Mouse (Mus musculus) stomach, embryonic 16.5 days (tissue): ENCODE measurements around the gene Aup1. TPM values are rescaled to one million over a fixed set of nuclear protein-coding genes. Genes with fewer than 3 reads are reported as not detected.
A peak's percentile ranks its signal among the peaks of the same experiment; 100 is the strongest.

ENCODE experiments used
- ATAC-seq: fragments of 200-750 bp; cut with Nextera tagmentation; 2 replicates; pipeline ENCODE4 v1.8.0; 2017; ENCODE audit warnings: moderate number of reproducible peaks, moderate TSS enrichment; ENCODE audit not compliant: insufficient read depth, low FRiP score
- H3K27ac ChIP-seq: fragments of 300-500 bp; sonication (generic); 2 replicates; pipeline ENCODE4 v1.5.1; 2014; ENCODE audit warnings: low read length
- H3K27me3 ChIP-seq: fragments of 300-500 bp; sonication (generic); 2 replicates; pipeline ENCODE4 v1.6.1; 2014; ENCODE audit warnings: low read length, control low read depth, mixed read lengths; ENCODE audit not compliant: control insufficient read depth, insufficient read depth
- H3K36me3 ChIP-seq: fragments of 300-500 bp; sonication (generic); 2 replicates; pipeline ENCODE4 v1.6.1; 2014; ENCODE audit warnings: low read length; ENCODE audit not compliant: control insufficient read depth, insufficient read depth
- H3K4me1 ChIP-seq: fragments of 300-500 bp; sonication (generic); 2 replicates; pipeline ENCODE4 v1.6.1; 2014; ENCODE audit warnings: low read length, control low read depth, mixed read lengths; ENCODE audit not compliant: control insufficient read depth, insufficient read depth
- H3K4me2 ChIP-seq: fragments of 300-500 bp; sonication (generic); 2 replicates; pipeline ENCODE4 v1.6.1; 2014; ENCODE audit warnings: low read depth, low read length, mixed read lengths
- H3K4me3 ChIP-seq: fragments of 300-500 bp; sonication (generic); replicated peaks from 2 replicates; pipeline ENCODE4 v1.5.1; 2014; ENCODE audit warnings: mild to moderate bottlenecking, low read length
- H3K9ac ChIP-seq: fragments of 300-500 bp; sonication (generic); 2 replicates; pipeline ENCODE4 v1.6.1; 2014; ENCODE audit warnings: low read length
- H3K9me3 ChIP-seq: fragments of 300-500 bp; sonication (generic); replicated peaks from 2 replicates; pipeline ENCODE4 v1.6.1; 2016; ENCODE audit warnings: low read length, control low read depth; ENCODE audit not compliant: control insufficient read depth
- WGBS: fragments of 180-500 bp; shearing (Covaris S2); extraction: QIAGEN DNeasy Blood & Tissue Kit; methylation state at CpG from one replicate; pipeline ENCODE4 v1.1.7; 2014; 5-methylcytosine and 5-hydroxymethylcytosine counted together
- microRNA counts: library from miRNA; unstranded; fragments of <30 nt; microRNA quantifications from one replicate; lab custom pipeline; 2016
- microRNA-seq: library from miRNA; unstranded; fragments of <30 nt; microRNA quantifications from one replicate; pipeline ENCODE4, GENCODE M21; 2016
- polyA plus RNA-seq: library from polyadenylated mRNA; unstranded; fragments of >200 nt; fragmentation: Nextera tagmentation; extraction: Ambion mirVana; gene quantifications from 2 replicates; pipeline ENCODE4 v1.2.1, GENCODE M21; 2015

The Aup1 gene
- polyA plus RNA-seq, 1 experiment from 2014 or later, result 228 TPM

DNA sequence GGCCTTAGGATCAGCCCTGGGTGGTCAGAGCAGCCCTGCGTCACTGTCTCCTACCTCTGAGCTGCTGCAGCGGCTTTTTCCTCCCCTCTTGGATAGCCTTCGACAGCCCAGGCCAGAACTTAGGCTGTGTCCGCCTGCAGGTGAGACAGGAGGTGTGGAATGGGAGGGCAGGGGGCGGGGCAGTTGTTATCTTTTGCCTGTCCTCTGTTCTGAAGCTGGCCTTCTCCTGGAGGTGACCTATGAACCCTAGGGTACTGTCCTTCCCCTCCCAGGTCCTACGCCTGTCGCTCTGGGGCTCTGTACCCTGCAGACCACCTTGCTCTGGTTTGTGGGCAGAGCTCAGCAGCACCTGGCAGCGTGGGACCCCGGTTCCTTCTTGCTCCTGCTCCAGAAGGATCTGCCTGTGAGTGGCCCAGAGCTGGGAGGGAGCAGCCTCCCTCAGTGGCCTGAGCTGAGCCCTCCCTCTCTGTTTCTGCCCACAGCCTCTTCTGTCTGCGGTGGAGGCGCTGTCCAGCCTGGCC, 48.9 kb downstream of the Aup1 start:
- peak overlapping the region; percentile 75 for H3K9ac ChIP-seq
- H3K9me3 ChIP-seq, result no peaks in the 10 kb centered on the region
- no peak for ATAC-seq
- H3K27me3 ChIP-seq, result no peaks in the 10 kb centered on the region
- peak overlapping the region; percentile 98; the same call in 1 of the 2 replicates for H3K4me2 ChIP-seq
- H3K4me1 ChIP-seq, result peaks cover 21% of the 10 kb centered on the region
- H3K4me3 ChIP-seq, result no peak overlapping the region
- WGBS, result 50% methylated on average over 11 of the region's 11 CpGs
- H3K27ac ChIP-seq, result no peak overlapping the region
- no peaks in the 10 kb centered on the region for H3K36me3 ChIP-seq

DNA sequence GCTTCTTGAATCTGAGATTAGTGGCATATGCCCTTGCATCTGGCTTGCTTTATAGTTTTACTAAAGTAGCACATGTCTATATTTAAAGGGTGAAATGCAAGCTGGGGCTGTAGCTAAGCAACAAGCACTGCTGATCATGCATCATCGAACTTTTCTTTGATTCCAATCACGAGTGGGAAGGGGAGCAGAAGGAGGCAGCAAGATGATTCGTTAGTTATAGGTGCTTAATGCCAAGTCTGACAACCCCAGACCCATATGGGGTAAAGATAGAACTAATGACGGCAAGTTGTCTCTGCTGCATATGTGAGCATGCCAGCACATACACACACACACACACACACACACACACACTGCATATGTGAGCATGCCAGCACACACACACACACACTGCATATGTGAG, 49.8 kb downstream of the Aup1 start:
- Histone ChIP-seq H3K9me3 (no peaks in the 10 kb centered on the region), H3K36me3 (no peaks in the 10 kb centered on the region), H3K9ac (no peak overlapping the region), H3K27me3 (no peaks in the 10 kb centered on the region), H3K4me2 (no peak overlapping the region), H3K4me3 (no peak overlapping the region), H3K27ac (no peak overlapping the region), H3K4me1 (peaks cover 25% of the 10 kb centered on the region)
- WGBS, result 85% methylated on average over 4 of the region's 4 CpGs
- no peak for ATAC-seq

MicroRNAs within 50 kb of the gene (microRNA counts, 519-probe panel; counts per million panel counts)
- 1,655 counts per million, percentile 25 among the panel's probes with 10 or more counts for microRNA mmu-miR-3470a+mmu-miR-3470b (lab: Ali Mortazavi, UCI)

Small RNAs within 50 kb of the gene (microRNA-seq; reads per million reads assigned to microRNA genes)
- gene Mir3470a (not detected), gene Mir7040 (not detected)

Other genes with a start within 250 kb of the Aup1 start
- 1.4 and 1.5 TPM in 2 replicates for gene Sema4f, start 114.8 kb upstream of the Aup1 start, polyA plus RNA-seq
- gene M1ap, start 107.6 kb upstream of the Aup1 start, polyA plus RNA-seq, result 0.26 and 1.0 TPM in 2 replicates
- 10.5 and 11.3 TPM in 2 replicates for gene Dok1, start 21.1 kb upstream of the Aup1 start, polyA plus RNA-seq
- 19.4 and 19.5 TPM in 2 replicates for gene Loxl3, start 20.3 kb upstream of the Aup1 start, polyA plus RNA-seq
- gene Htra2, start 752 bp downstream of the Aup1 start, polyA plus RNA-seq, result 66.5 and 72.3 TPM in 2 replicates
- 6.0 and 6.4 TPM in 2 replicates for gene Dqx1, start 3.3 kb downstream of the Aup1 start, polyA plus RNA-seq
- 1.8 and 3.4 TPM in 2 replicates for gene Tlx2, start 15.8 kb downstream of the Aup1 start, polyA plus RNA-seq
- 25.1 and 28.8 TPM in 2 replicates for gene Pcgf1, start 23.3 kb downstream of the Aup1 start, polyA plus RNA-seq
- 0.58 and 0.65 TPM in 2 replicates for gene Lbx2, start 31.8 kb downstream of the Aup1 start, polyA plus RNA-seq
- gene Ccdc142, start 47.1 kb downstream of the Aup1 start, polyA plus RNA-seq, result 1.2 and 1.5 TPM in 2 replicates
- 1.8 TPM in 2 replicates for gene Gm42688, start 47.1 kb downstream of the Aup1 start, polyA plus RNA-seq
- 115 and 123 TPM in 2 replicates for gene Mrpl53, start 54.5 kb downstream of the Aup1 start, polyA plus RNA-seq
- gene Mogs, start 61.0 kb downstream of the Aup1 start, polyA plus RNA-seq, result 8.3 TPM in 2 replicates
- 87.9 and 93.8 TPM in 2 replicates for gene Wbp1, start 67.0 kb downstream of the Aup1 start, polyA plus RNA-seq
- 7.9 and 8.4 TPM in 2 replicates for gene Ino80b, start 70.9 kb downstream of the Aup1 start, polyA plus RNA-seq
- 39.7 and 42.8 TPM in 2 replicates for gene Rtkn, start 80.9 kb downstream of the Aup1 start, polyA plus RNA-seq
- gene Wdr54, start 101.9 kb downstream of the Aup1 start, polyA plus RNA-seq, result 4.1 and 5.0 TPM in 2 replicates
- gene 1700003E16Rik, start 101.9 kb downstream of the Aup1 start, polyA plus RNA-seq, result 2.1 and 2.2 TPM in 2 replicates
- 73.7 and 74.1 TPM in 2 replicates for gene Dctn1, start 111.4 kb downstream of the Aup1 start, polyA plus RNA-seq
- 0.30 and 0.60 TPM in 2 replicates for gene Slc4a5, start 165.3 kb downstream of the Aup1 start, polyA plus RNA-seq